Comparison of ENCODE assay signal across 16 mouse cellular contexts in the genomic region with DNA sequence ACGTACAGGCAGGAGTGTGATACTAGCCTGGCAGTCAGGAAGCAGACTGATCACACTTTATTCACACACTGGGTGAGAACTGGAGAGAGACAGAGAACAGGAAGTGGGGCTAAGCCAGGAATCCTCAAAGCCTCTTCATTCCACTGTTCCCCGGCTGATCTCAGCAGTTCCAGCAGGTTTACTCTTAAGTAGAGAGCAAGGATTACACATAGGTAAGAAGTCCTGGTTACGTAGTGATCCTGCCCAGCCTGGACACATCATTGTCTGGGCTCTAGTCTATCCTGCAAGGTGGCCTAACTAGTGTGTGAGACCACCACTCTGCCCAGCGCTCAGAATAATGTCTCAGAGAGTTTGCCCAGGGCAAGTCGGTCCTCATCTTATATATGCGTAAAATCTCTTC. TPM values are rescaled to one million over a fixed set of nuclear protein-coding genes. Genes with fewer than 3 reads are reported as not detected.
DNase-seq lines count a peak whose midpoint lies in the region; ATAC-seq lines count a peak whose summit lies in the region.
"Had no signal": no experiment of that assay in that cellular context is flagged by ENCODE, and none has a peak within 500 bp of the region (broad histone marks: within the 10 kb centered on the region; RNA-seq: fewer than 3 reads in every experiment).

No protein-coding gene starts in this region.

- no peak overlapping the region for H3K9ac ChIP-seq in kidney, embryonic 15.5 days
- H3K9ac ChIP-seq in midbrain, embryonic 15.5 days, result no peak overlapping the region
- H3K9ac ChIP-seq in midbrain, embryonic 11.5 days (ENCODE audit: low read length), result no peak overlapping the region
- H3K9ac ChIP-seq in forebrain, embryonic 14.5 days (ENCODE audit: low read length), result no peak overlapping the region; the same call in 1 of the 2 replicates
- H3K9ac ChIP-seq: embryonic facial prominence, embryonic 12.5 days; hindbrain, embryonic 12.5 days had no signal

- H3K4me2 ChIP-seq in kidney, embryonic 15.5 days, result no peak overlapping the region
- H3K4me2 ChIP-seq in midbrain, embryonic 15.5 days, result no peak overlapping the region
- no peak overlapping the region for H3K4me2 ChIP-seq in midbrain, embryonic 11.5 days
- H3K4me2 ChIP-seq in forebrain, embryonic 14.5 days (ENCODE audit: low read length), result no peak overlapping the region
- H3K4me2 ChIP-seq: embryonic facial prominence, embryonic 12.5 days; hindbrain, embryonic 12.5 days had no signal

- no peaks in the 10 kb centered on the region for H3K36me3 ChIP-seq in kidney, embryonic 15.5 days
- H3K36me3 ChIP-seq in midbrain, embryonic 15.5 days (replicated peaks), result no peaks in the 10 kb centered on the region
- no peaks in the 10 kb centered on the region for H3K36me3 ChIP-seq in midbrain, embryonic 11.5 days (ENCODE audit: control insufficient read depth, insufficient read depth, low read length)
- no peaks in the 10 kb centered on the region for H3K36me3 ChIP-seq in embryonic facial prominence, embryonic 10.5 days (replicated peaks)
- no peaks in the 10 kb centered on the region for H3K36me3 ChIP-seq in forebrain, embryonic 14.5 days (ENCODE audit: control insufficient read depth, insufficient read depth, low read length)
- H3K36me3 ChIP-seq: embryonic facial prominence, embryonic 12.5 days; heart, embryonic 10.5 days; hindbrain, embryonic 12.5 days had no signal

- no peak overlapping the region for H3K4me3 ChIP-seq in kidney, embryonic 15.5 days (replicated peaks)
- H3K4me3 ChIP-seq in midbrain, embryonic 15.5 days, result no peak overlapping the region
- no peak overlapping the region for H3K4me3 ChIP-seq in midbrain, embryonic 11.5 days (ENCODE audit: low read depth, low read length)
- H3K4me3 ChIP-seq in embryonic facial prominence, embryonic 10.5 days, result no peak overlapping the region
- H3K4me3 ChIP-seq in forebrain, embryonic 14.5 days (ENCODE audit: low read depth, low read length), result no peak overlapping the region
- H3K4me3 ChIP-seq: embryonic facial prominence, embryonic 12.5 days; heart, embryonic 10.5 days; hindbrain, embryonic 12.5 days had no signal

- no peak overlapping the region for H3K27ac ChIP-seq in kidney, embryonic 15.5 days
- H3K27ac ChIP-seq in midbrain, embryonic 15.5 days, result no peak overlapping the region
- H3K27ac ChIP-seq in midbrain, embryonic 11.5 days (ENCODE audit: low read depth, low read length), result no peak overlapping the region
- peak overlapping the region; percentile 48; the same call in 1 of the 2 replicates for H3K27ac ChIP-seq in embryonic facial prominence, embryonic 10.5 days (replicated peaks)
- no peak overlapping the region for H3K27ac ChIP-seq in forebrain, embryonic 14.5 days (ENCODE audit: low read depth, low read length)
- H3K27ac ChIP-seq: embryonic facial prominence, embryonic 12.5 days; heart, embryonic 10.5 days; hindbrain, embryonic 12.5 days had no signal

- no peak for DNase-seq in kidney, adult 11 months
- no peak for DNase-seq in midbrain, embryonic 11.5 days (ENCODE audit: low spot score, missing footprints)
- DNase-seq in brain, adult 2 months (ENCODE audit: low read depth, low spot score), result peak; percentile 4
- DNase-seq in embryonic facial prominence, embryonic 10.5 days (ENCODE audit: low spot score), result no peak
- no peak for DNase-seq in forebrain, embryonic 14.5 days (ENCODE audit: low spot score)

- no peaks in the 10 kb centered on the region for H3K27me3 ChIP-seq in kidney, embryonic 15.5 days
- H3K27me3 ChIP-seq in midbrain, embryonic 15.5 days (replicated peaks), result no peaks in the 10 kb centered on the region
- H3K27me3 ChIP-seq in midbrain, embryonic 11.5 days (ENCODE audit: control insufficient read depth, insufficient read depth, low read length), result no peaks in the 10 kb centered on the region
- H3K27me3 ChIP-seq in embryonic facial prominence, embryonic 10.5 days (replicated peaks; ENCODE audit: low read depth, poor library complexity, severe bottlenecking), result no peaks in the 10 kb centered on the region
- no peaks in the 10 kb centered on the region for H3K27me3 ChIP-seq in forebrain, embryonic 14.5 days (replicated peaks; ENCODE audit: control insufficient read depth, insufficient read depth, low read length)
- H3K27me3 ChIP-seq: embryonic facial prominence, embryonic 12.5 days; hindbrain, embryonic 12.5 days had no signal

- H3K4me1 ChIP-seq in kidney, embryonic 15.5 days, result peaks cover 15% of the 10 kb centered on the region
- H3K4me1 ChIP-seq in midbrain, embryonic 15.5 days, result no peaks in the 10 kb centered on the region
- H3K4me1 ChIP-seq in midbrain, embryonic 11.5 days (ENCODE audit: control insufficient read depth, insufficient read depth, low read length), result no peaks in the 10 kb centered on the region
- H3K4me1 ChIP-seq in embryonic facial prominence, embryonic 10.5 days, result peaks cover 19% of the 10 kb centered on the region
- no peaks in the 10 kb centered on the region for H3K4me1 ChIP-seq in forebrain, embryonic 14.5 days (ENCODE audit: control insufficient read depth, insufficient read depth, low read length)
- H3K4me1 ChIP-seq: embryonic facial prominence, embryonic 12.5 days; heart, embryonic 10.5 days; hindbrain, embryonic 12.5 days had no signal

- 68% methylated on average over 6 of the region's 6 CpGs for whole genome bisulfite sequencing in kidney, embryonic 15.5 days
- WGBS in midbrain, embryonic 15.5 days, result 71% methylated on average over 6 of the region's 6 CpGs
- WGBS in midbrain, embryonic 11.5 days, result 80% methylated on average over 6 of the region's 6 CpGs
- WGBS in embryonic facial prominence, embryonic 10.5 days, result 74% methylated on average over 6 of the region's 6 CpGs
- WGBS in forebrain, embryonic 14.5 days, result 71% methylated on average over 6 of the region's 6 CpGs

- no peaks in the 10 kb centered on the region for H3K9me3 ChIP-seq in kidney, embryonic 15.5 days (replicated peaks)
- no peaks in the 10 kb centered on the region for H3K9me3 ChIP-seq in midbrain, embryonic 15.5 days
- H3K9me3 ChIP-seq in midbrain, embryonic 11.5 days (ENCODE audit: control insufficient read depth, low read length), result no peaks in the 10 kb centered on the region
- H3K9me3 ChIP-seq in embryonic facial prominence, embryonic 10.5 days, result no peaks in the 10 kb centered on the region
- H3K9me3 ChIP-seq in forebrain, embryonic 14.5 days (replicated peaks; ENCODE audit: control insufficient read depth, low read length), result no peaks in the 10 kb centered on the region
- H3K9me3 ChIP-seq: embryonic facial prominence, embryonic 12.5 days; heart, embryonic 10.5 days; hindbrain, embryonic 12.5 days had no signal

- peak; percentile 29; the same call in 1 of the 2 replicates for ATAC-seq in kidney, embryonic 15.5 days (replicated peaks; ENCODE audit: low FRiP score)
- 0 out of 2 replicates have a peak, but pooled peaks have one; percentile 42 for ATAC-seq in midbrain, embryonic 15.5 days (replicated peaks)
- ATAC-seq in midbrain, embryonic 11.5 days (ENCODE audit: low FRiP score), result no peak
- ATAC-seq in forebrain, embryonic 14.5 days, result no peak
- ATAC-seq: forebrain, embryonic 16.5 days had no signal

RNA-seq across cellular contexts. Expression of a gene that starts 3.7 kb away (rescaled TPM):
- not detected in 2 replicates for polyA plus RNA-seq in kidney, embryonic 15.5 days (2015; fragmentation: Nextera tagmentation; extraction: Ambion mirVana)
- not detected in 2 replicates for polyA plus RNA-seq in midbrain, embryonic 15.5 days (2015; fragmentation: Nextera tagmentation; extraction: Ambion mirVana)
- polyA plus RNA-seq in midbrain, embryonic 11.5 days (2014; fragmentation: Nextera tagmentation; extraction: Ambion mirVana), result not detected in 2 replicates
- polyA plus RNA-seq in embryonic facial prominence, embryonic 10.5 days (2016; fragmentation: Nextera tagmentation; extraction: Ambion mirVana), result not detected in 2 replicates
- not detected in 2 replicates for polyA plus RNA-seq in forebrain, embryonic 14.5 days (2014; fragmentation: Nextera tagmentation; extraction: Ambion mirVana)
- polyA plus RNA-seq: adrenal gland, adult 2 months; cerebellum, adult 2 months; embryonic facial prominence, embryonic 12.5 days; forebrain, embryonic 11.5 days; forebrain, embryonic 16.5 days; frontal cortex, adult 2 months; heart, embryonic 10.5 days; heart, embryonic 14.5 days; hindbrain, embryonic 12.5 days had no signal

RNA-seq across cellular contexts. Expression of a gene that starts 36.4 kb away (rescaled TPM):
- 3.9 and 4.7 TPM in 2 replicates for polyA plus RNA-seq in kidney, embryonic 15.5 days (2015; fragmentation: Nextera tagmentation; extraction: Ambion mirVana)
- polyA plus RNA-seq in midbrain, embryonic 15.5 days (2015; fragmentation: Nextera tagmentation; extraction: Ambion mirVana), result 0.82 and 1.1 TPM in 2 replicates
- polyA plus RNA-seq in midbrain, embryonic 11.5 days (2014; fragmentation: Nextera tagmentation; extraction: Ambion mirVana), result 2.9 and 5.0 TPM in 2 replicates
- 2.5 and 3.2 TPM in 2 replicates for polyA plus RNA-seq in embryonic facial prominence, embryonic 10.5 days (2016; fragmentation: Nextera tagmentation; extraction: Ambion mirVana)
- 0.76 and 1.2 TPM in 2 replicates for polyA plus RNA-seq in forebrain, embryonic 14.5 days (2014; fragmentation: Nextera tagmentation; extraction: Ambion mirVana)

Comparison
In these comparisons a context has a peak if more than half of its experiments do, and no peak if none do; other contexts are left out.
1. ATAC-seq: peak in kidney, embryonic 15.5 days (single experiment) and midbrain, embryonic 15.5 days (single experiment); none in midbrain, embryonic 11.5 days (single experiment) and forebrain, embryonic 14.5 days (single experiment).